Mouse (Mus musculus) forebrain, postnatal 0 days (tissue): ENCODE measurements at regions not wholly inside any gene's neighbourhood (a gene's known extent, or its start where the extent isn't known, plus 50 kb on each side); places are given as distances from the start of the nearest gene placed in this dataset.
A peak's percentile ranks its signal among the peaks of the same experiment; 100 is the strongest.

Experiments used
- ATAC-seq: fragments of 200-750 bp; cut with Nextera tagmentation; 2 replicates; pipeline ENCODE4 v1.8.0; 2017; ENCODE audit warnings: mild to moderate bottlenecking, moderate library complexity
- DNase-seq: peaks from one replicate; pipeline ENCODE4 v3.0.0-alpha.2; 2015
- H3K27ac ChIP-seq: fragments of 300-500 bp; sonication (generic); 2 replicates; pipeline ENCODE4 v1.5.1; 2014; ENCODE audit warnings: low read depth, mild to moderate bottlenecking, antibody characterized with exemption, low read length, moderate library complexity, mixed read lengths
- H3K27me3 ChIP-seq: fragments of 300-500 bp; sonication (generic); 2 replicates; pipeline ENCODE4 v1.6.1; 2014; ENCODE audit warnings: mild to moderate bottlenecking, low read length, mixed read lengths; ENCODE audit not compliant: insufficient read depth
- H3K36me3 ChIP-seq: fragments of 300-500 bp; sonication (generic); 2 replicates; pipeline ENCODE4 v1.6.1; 2014; ENCODE audit warnings: mild to moderate bottlenecking, moderate library complexity; ENCODE audit not compliant: insufficient read depth
- H3K4me1 ChIP-seq: fragments of 300-500 bp; sonication (generic); 2 replicates; pipeline ENCODE4 v1.6.1; 2014; ENCODE audit warnings: antibody characterized with exemption; ENCODE audit not compliant: insufficient read depth
- H3K4me2 ChIP-seq: fragments of 300-500 bp; sonication (generic); 2 replicates; pipeline ENCODE4 v1.6.1; 2014; ENCODE audit warnings: low read depth, mild to moderate bottlenecking, moderate library complexity
- H3K4me3 ChIP-seq: fragments of 300-500 bp; sonication (generic); 2 replicates; pipeline ENCODE4 v1.5.1; 2014; ENCODE audit warnings: low read depth, low read length, mixed read lengths
- H3K9ac ChIP-seq: fragments of 300-500 bp; sonication (generic); 2 replicates; pipeline ENCODE4 v1.6.1; 2014; ENCODE audit warnings: mild to moderate bottlenecking
- H3K9me3 ChIP-seq: fragments of 300-500 bp; sonication (generic); 2 replicates; pipeline ENCODE4 v1.6.1; 2016; ENCODE audit warnings: low read length
- CTCF ChIP-seq: sonication (generic); IDR thresholded peaks from 2 replicates; pipeline ENCODE4 v1.5.1; 2016; ENCODE audit warnings: antibody characterized with exemption, control low read depth, low read depth
- WGBS: fragments of 180-500 bp; shearing (Covaris S2); extraction: QIAGEN DNeasy Blood & Tissue Kit; methylation state at CpG from one replicate; pipeline ENCODE4 v1.1.7; 2014; 5-methylcytosine and 5-hydroxymethylcytosine counted together

DNA sequence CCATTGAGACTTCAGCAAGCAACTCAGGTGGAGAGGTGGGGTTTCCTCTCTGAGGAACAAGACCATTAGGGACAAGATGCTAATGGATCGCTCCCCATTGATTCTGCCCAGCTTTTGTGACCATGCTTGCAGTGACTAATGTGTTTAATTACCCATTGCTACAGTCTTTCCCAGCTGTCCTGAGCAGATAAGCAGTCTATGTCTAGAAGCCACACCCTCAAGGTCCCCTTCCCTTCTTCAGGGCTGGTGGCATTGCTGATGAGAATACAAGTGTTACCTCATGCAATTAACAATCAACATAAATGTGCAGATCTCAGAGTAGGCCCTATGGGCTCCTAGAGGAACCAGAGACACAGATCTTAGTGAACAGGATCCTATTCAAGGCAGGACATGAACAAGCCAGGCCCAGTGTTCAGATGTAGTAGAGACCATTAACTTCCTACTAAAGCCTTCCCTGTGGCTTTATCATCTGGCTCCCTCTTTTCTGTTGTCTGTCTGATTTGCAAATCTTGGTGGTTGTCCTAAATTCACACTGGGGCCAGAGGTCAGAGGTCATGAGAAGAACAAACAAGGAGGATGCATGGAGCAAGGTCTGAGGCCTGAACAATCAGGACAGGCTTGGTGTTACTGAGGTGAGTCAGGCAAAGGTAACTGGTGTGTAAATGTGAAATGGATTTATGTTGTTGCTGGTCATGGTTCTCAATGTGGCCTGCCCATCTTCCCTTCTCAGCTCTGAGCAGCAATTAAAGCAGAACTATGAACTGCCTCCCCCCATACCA lies 56.8 kb downstream of the Odc1 start:
- Histone ChIP-seq H3K27me3 (no peaks in the 10 kb centered on the region), H3K4me2 (no peak overlapping the region), H3K9ac (no peak overlapping the region), H3K36me3 (no peaks in the 10 kb centered on the region), H3K4me3 (no peak overlapping the region), H3K9me3 (0 out of 2 replicates have a peak, but pooled peaks cover 4% of the 10 kb centered on the region), H3K27ac (no peak overlapping the region), H3K4me1 (no peaks in the 10 kb centered on the region)
- TF ChIP-seq CTCF = no peak
- 95% methylated on average over 1 of the region's 1 CpGs for WGBS
- DNase-seq (no peak), ATAC-seq (no peak)

DNA sequence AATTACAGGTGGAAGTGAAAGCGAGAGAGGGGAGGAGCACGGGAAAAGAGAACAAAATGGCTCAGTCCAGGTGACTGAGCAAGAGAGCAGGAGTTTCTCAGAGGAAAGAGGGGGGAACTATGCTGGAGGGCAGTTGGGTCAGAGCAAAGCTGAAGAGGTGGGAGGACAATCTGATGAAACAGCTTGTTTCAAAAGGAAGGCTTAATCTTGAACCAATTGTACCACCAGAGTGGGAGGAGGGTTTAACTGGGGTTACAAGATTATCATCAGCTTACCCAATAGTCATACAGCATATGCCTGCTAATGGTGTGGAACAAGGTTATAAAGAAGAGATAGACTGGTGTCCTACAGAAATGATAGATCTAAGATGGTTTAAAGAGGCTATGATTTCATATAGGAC lies 59.0 kb downstream of the Odc1 start:
- ATAC-seq (no peak), DNase-seq (no peak)
- Histone ChIP-seq H3K27me3 (no peaks in the 10 kb centered on the region), H3K4me2 (no peak overlapping the region), H3K36me3 (no peaks in the 10 kb centered on the region), H3K27ac (no peak overlapping the region), H3K9ac (no peak overlapping the region), H3K4me3 (no peak overlapping the region), H3K9me3 (0 out of 2 replicates have a peak, but pooled peaks cover 4% of the 10 kb centered on the region), H3K4me1 (no peaks in the 10 kb centered on the region)
- WGBS = 88% methylated on average over 2 of the region's 2 CpGs
- TF ChIP-seq CTCF = no peak

DNA sequence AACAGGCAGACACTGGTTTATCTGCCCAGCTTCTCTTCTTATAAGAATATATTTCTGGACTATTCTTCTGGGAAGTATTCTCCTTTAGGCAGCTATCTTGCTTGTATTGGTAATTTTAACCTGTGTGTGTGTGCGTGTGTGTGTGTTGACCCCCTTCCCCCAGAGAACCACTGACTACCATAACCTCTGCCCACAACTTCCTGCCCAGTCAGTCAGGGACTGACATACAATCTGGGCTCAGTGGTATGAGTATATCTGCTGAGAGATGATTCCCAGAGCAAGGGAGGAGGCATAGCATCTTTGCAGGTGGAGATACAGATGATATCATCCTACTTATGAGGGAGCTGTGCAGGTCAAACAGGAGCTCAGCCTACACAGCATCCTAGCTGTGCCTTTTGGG lies 65.8 kb downstream of the Odc1 start:
- H3K9me3 ChIP-seq = 0 out of 2 replicates have a peak, but pooled peaks cover 4% of the 10 kb centered on the region
- H3K4me3 ChIP-seq = no peak overlapping the region
- no peak overlapping the region for H3K9ac ChIP-seq
- no peaks in the 10 kb centered on the region for H3K27me3 ChIP-seq
- DNase-seq (no peak), ATAC-seq (no peak)
- H3K4me1 ChIP-seq = no peaks in the 10 kb centered on the region
- H3K36me3 ChIP-seq = no peaks in the 10 kb centered on the region
- 83% methylated on average over 1 of the region's 1 CpGs for WGBS
- TF ChIP-seq CTCF = no peak
- no peak overlapping the region for H3K27ac ChIP-seq
- no peak overlapping the region for H3K4me2 ChIP-seq

DNA sequence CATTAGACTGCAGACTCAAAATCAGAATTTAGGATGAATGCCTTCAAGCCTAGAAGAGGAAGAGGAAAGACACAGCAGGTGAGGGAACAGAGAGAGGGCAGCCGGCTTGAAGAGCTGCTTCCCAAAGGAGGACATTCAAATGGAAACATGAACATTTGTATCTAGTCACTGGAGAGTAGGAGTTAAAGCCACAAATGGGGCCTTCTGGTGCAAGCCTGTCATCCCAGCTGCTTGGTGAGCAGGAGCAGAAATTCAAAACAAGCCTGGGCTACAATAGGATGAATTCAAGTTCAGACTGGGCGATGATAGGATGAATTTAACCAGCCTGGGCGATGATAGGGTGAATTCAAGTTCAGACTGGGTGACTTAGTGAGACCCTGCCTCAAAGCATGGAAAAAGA lies 67.4 kb downstream of the Odc1 start:
- H3K9ac ChIP-seq = no peak overlapping the region
- H3K4me1 ChIP-seq = no peaks in the 10 kb centered on the region
- H3K4me2 ChIP-seq = no peak overlapping the region
- WGBS = 89% methylated on average over 3 of the region's 3 CpGs
- no peak overlapping the region for H3K4me3 ChIP-seq
- DNase-seq = no peak
- H3K9me3 ChIP-seq = no peaks in the 10 kb centered on the region
- ATAC-seq = no peak
- no peaks in the 10 kb centered on the region for H3K36me3 ChIP-seq
- H3K27me3 ChIP-seq = no peaks in the 10 kb centered on the region
- TF ChIP-seq CTCF = no peak
- H3K27ac ChIP-seq = no peak overlapping the region

DNA sequence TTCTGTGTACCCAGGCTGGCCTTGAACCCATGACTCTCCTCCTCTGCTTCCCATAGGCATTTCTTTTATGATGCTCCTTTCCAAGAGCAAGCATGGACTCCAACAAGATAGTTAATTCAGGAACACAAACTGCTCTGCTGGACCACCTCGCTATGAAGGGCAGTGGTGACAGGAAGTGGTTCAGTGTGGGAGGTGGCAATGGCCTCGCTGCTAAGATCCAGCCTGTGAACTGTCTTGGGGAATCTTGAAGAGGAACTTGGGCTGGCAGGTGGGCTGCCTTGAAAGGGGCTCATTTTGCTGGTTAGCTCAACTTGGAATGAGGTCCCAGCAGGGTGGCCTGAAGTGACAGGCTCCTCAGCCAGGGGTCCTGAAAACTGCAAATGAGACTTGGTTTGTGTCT lies 72.4 kb upstream of the Hpcal1 start:
- Histone ChIP-seq H3K9me3 (no peaks in the 10 kb centered on the region), H3K9ac (no peak overlapping the region), H3K36me3 (no peaks in the 10 kb centered on the region), H3K27me3 (no peaks in the 10 kb centered on the region), H3K4me1 (no peaks in the 10 kb centered on the region), H3K27ac (no peak overlapping the region), H3K4me2 (no peak overlapping the region), H3K4me3 (no peak overlapping the region)
- WGBS = 45% methylated on average over 2 of the region's 2 CpGs
- ATAC-seq (no peak), DNase-seq (no peak)
- TF ChIP-seq CTCF = no peak

DNA sequence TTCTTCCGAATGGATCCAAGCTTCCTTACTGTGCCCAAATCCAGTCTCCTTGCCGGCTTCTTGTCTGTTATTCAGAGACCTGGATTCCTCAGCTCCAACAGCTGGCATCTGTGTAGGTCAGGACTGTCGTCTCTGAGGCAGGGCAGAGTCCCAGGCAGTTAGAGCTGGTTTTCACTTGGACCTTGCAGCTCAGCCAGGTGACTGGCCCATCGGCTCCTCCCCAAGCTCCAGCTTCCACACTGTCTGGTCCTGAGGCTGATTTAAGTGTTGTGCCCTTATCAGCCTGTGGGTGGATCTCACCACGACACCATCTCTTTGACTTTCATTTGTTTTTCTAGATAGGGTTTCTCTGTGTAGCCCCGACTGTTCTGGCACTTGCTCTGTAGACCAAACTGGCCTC lies 70.4 kb upstream of the Hpcal1 start:
- Histone ChIP-seq H3K36me3 (no peaks in the 10 kb centered on the region), H3K27ac (no peak overlapping the region), H3K9ac (no peak overlapping the region), H3K27me3 (no peaks in the 10 kb centered on the region), H3K9me3 (no peaks in the 10 kb centered on the region), H3K4me2 (no peak overlapping the region), H3K4me1 (no peaks in the 10 kb centered on the region), H3K4me3 (no peak overlapping the region)
- no peak for TF ChIP-seq CTCF
- ATAC-seq = peak; percentile 20; the same call in 1 of the 2 replicates
- DNase-seq = no peak
- WGBS = 57% methylated on average over 6 of the region's 6 CpGs

DNA sequence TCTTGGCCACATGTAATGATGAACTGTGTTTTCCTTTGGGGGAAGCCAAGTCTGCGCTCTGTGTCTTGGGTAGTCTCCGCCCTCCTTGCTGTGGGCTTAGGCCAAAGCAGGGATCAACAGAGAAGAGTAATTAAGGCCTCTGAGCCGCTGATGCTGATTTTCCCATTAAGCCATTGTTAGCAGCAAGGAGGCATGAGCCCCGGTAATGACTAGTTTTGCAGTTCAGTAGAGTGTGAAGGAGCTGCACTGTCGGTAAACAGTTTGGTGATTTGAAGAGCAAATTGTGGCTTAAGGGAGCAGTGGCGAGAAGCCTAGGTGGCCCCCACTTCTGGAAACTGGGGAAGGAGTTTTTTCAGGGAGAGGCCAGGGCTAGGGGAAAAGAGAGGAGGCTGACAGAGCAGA lies 69.2 kb upstream of the Hpcal1 start:
- Histone ChIP-seq H3K4me2 (no peak overlapping the region), H3K9me3 (no peaks in the 10 kb centered on the region), H3K4me3 (no peak overlapping the region), H3K27ac (no peak overlapping the region), H3K27me3 (no peaks in the 10 kb centered on the region), H3K36me3 (no peaks in the 10 kb centered on the region), H3K9ac (no peak overlapping the region), H3K4me1 (no peaks in the 10 kb centered on the region)
- ATAC-seq (peak; percentile 72), DNase-seq (peak; percentile 43)
- 12% methylated on average over 6 of the region's 6 CpGs for WGBS
- TF ChIP-seq CTCF = no peak
